Mouse (Mus musculus): ENCODE measurements around the gene Casq1.

DNA sequence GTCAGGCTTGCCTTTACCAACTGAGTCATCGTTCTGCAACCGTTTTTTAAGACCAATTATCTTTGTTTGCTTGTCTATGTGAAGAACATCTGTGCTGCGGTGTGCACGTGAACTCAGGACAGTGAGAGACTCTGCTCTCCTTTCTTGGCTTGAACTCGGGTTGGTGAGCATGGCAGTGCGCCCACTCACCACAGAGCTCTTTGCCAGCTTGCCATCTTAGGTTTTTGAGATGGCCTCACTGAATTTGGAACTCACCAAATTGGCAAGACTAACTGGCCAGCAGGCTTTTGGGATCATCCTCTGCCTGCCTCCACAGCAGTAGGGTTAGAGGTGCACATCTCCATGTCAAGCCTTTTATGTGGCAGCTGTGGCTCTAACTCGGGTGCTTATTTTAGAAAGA is 41.9 kb downstream of the Casq1 start:
- TF ChIP-seq CTCF (IDR thresholded peaks at IDR 0.05; ENCODE audit: insufficient read depth, low read depth, low read length) (no peak), POLR2A (IDR thresholded peaks at IDR 0.05; ENCODE audit: insufficient read depth, low read depth, low read length) (no peak)
